Mouse (Mus musculus) neural tube, embryonic 14.5 days (tissue): ENCODE measurements at regions not wholly inside any gene's neighbourhood (a gene's known extent, or its start where the extent isn't known, plus 50 kb on each side); places are given as distances from the start of the nearest gene placed in this dataset.
A peak's percentile ranks its signal among the peaks of the same experiment; 100 is the strongest.

Experiments used
- ATAC-seq: fragments of 200-750 bp; cut with Nextera tagmentation; 2 replicates; pipeline ENCODE4 v1.8.0; 2017; ENCODE audit warnings: low read depth, mild to moderate bottlenecking, moderate TSS enrichment, moderate library complexity
- H3K27ac ChIP-seq: fragments of 300-500 bp; sonication (generic); 2 replicates; pipeline ENCODE4 v1.5.1; 2014; ENCODE audit warnings: low read depth, mild to moderate bottlenecking, control low read depth, low read length, moderate library complexity, mixed read lengths
- H3K27me3 ChIP-seq: fragments of 300-500 bp; sonication (generic); 2 replicates; pipeline ENCODE4 v1.6.1; 2014; ENCODE audit warnings: low read length; ENCODE audit not compliant: control insufficient read depth, insufficient read depth
- H3K36me3 ChIP-seq: fragments of 300-500 bp; sonication (generic); 2 replicates; pipeline ENCODE4 v1.6.1; 2014; ENCODE audit warnings: low read length, mixed read lengths; ENCODE audit not compliant: control insufficient read depth, insufficient read depth
- H3K4me1 ChIP-seq: fragments of 300-500 bp; sonication (generic); 2 replicates; pipeline ENCODE4 v1.6.1; 2014; ENCODE audit warnings: low read length; ENCODE audit not compliant: control insufficient read depth, insufficient read depth
- H3K4me2 ChIP-seq: fragments of 300-500 bp; sonication (generic); 2 replicates; pipeline ENCODE4 v1.6.1; 2014; ENCODE audit warnings: mild to moderate bottlenecking, low read depth, low read length, control low read depth
- H3K4me3 ChIP-seq: fragments of 300-500 bp; sonication (generic); 2 replicates; pipeline ENCODE4 v1.5.1; 2014; ENCODE audit warnings: low read depth, low read length, control low read depth, mixed read lengths
- H3K9ac ChIP-seq: fragments of 300-500 bp; sonication (generic); replicated peaks from 2 replicates; pipeline ENCODE4 v1.6.1; 2014; ENCODE audit warnings: low read depth, mild to moderate bottlenecking, control low read depth, low read length, mixed read lengths
- H3K9me3 ChIP-seq: fragments of 300-500 bp; sonication (generic); 2 replicates; pipeline ENCODE4 v1.6.1; 2016; ENCODE audit warnings: low read length; ENCODE audit not compliant: control insufficient read depth
- WGBS: fragments of 180-500 bp; shearing (Covaris S2); extraction: QIAGEN DNeasy Blood & Tissue Kit; methylation state at CpG from one replicate; pipeline ENCODE4 v1.1.7; 2014; 5-methylcytosine and 5-hydroxymethylcytosine counted together

- peaks cover 4% of the 10 kb centered on the region for H3K4me1 ChIP-seq
- H3K27me3 ChIP-seq = no peaks in the 10 kb centered on the region
- H3K4me3 ChIP-seq = no peak overlapping the region
- 0% methylated on average over 4 of the region's 4 CpGs for WGBS
- no peaks in the 10 kb centered on the region for H3K36me3 ChIP-seq
- H3K9ac ChIP-seq = no peak overlapping the region
- peak overlapping the region; percentile 55; the same call in 1 of the 2 replicates for H3K27ac ChIP-seq
- ATAC-seq = peak; percentile 67
- no peaks in the 10 kb centered on the region for H3K9me3 ChIP-seq
- H3K4me2 ChIP-seq = peak overlapping the region; percentile 56; the same call in 1 of the 2 replicates
Measured at GRCm38 (mm10) chr3:18623831-18624304, 675.7 kb downstream of the Cypt12 start.

GRCm38 (mm10) chr3:18624381-18625145 is 676.4 kb downstream of the Cypt12 start:
- no peaks in the 10 kb centered on the region for H3K36me3 ChIP-seq
- ATAC-seq = peak; percentile 18; the same call in 1 of the 2 replicates
- H3K9ac ChIP-seq = no peak overlapping the region; the same call in 1 of the 2 replicates
- no peaks in the 10 kb centered on the region for H3K9me3 ChIP-seq
- H3K27me3 ChIP-seq = no peaks in the 10 kb centered on the region
- peak overlapping the region; percentile 31; the same call in 1 of the 2 replicates for H3K4me3 ChIP-seq
- H3K4me2 ChIP-seq = peak overlapping the region; percentile 56
- WGBS = 6% methylated on average over 10 of the region's 10 CpGs
- H3K4me1 ChIP-seq = peaks cover 4% of the 10 kb centered on the region
- H3K27ac ChIP-seq = peak overlapping the region; percentile 62

- H3K27me3 ChIP-seq = no peaks in the 10 kb centered on the region
- peak overlapping the region; percentile 39 for H3K9ac ChIP-seq
- H3K4me1 ChIP-seq = peaks cover 4% of the 10 kb centered on the region
- 2% methylated on average over 32 of the region's 32 CpGs for WGBS
- no peaks in the 10 kb centered on the region for H3K36me3 ChIP-seq
- peak overlapping the region; percentile 62 for H3K27ac ChIP-seq
- H3K9me3 ChIP-seq = no peaks in the 10 kb centered on the region
- H3K4me2 ChIP-seq = peak overlapping the region; percentile 56
- peak; percentile 90 for ATAC-seq
- peak overlapping the region; percentile 31 for H3K4me3 ChIP-seq
Measured at GRCm38 (mm10) chr3:18625395-18626328, 677.5 kb downstream of the Cypt12 start.

GRCm38 (mm10) chr3:18626375-18626774 is 678.2 kb downstream of the Cypt12 start:
- Histone ChIP-seq H3K9me3 (no peaks in the 10 kb centered on the region), H3K4me2 (peak overlapping the region; percentile 56), H3K4me1 (peaks cover 4% of the 10 kb centered on the region), H3K9ac (no peak overlapping the region), H3K27me3 (no peaks in the 10 kb centered on the region), H3K36me3 (no peaks in the 10 kb centered on the region), H3K4me3 (no peak overlapping the region; the same call in 1 of the 2 replicates), H3K27ac (no peak overlapping the region)
- 48% methylated on average over 6 of the region's 6 CpGs for WGBS
- no peak for ATAC-seq

GRCm38 (mm10) chr3:18626820-18627219 is 678.6 kb downstream of the Cypt12 start:
- no peaks in the 10 kb centered on the region for H3K9me3 ChIP-seq
- H3K36me3 ChIP-seq = no peaks in the 10 kb centered on the region
- no peak overlapping the region for H3K4me2 ChIP-seq
- no peaks in the 10 kb centered on the region for H3K27me3 ChIP-seq
- no peak overlapping the region for H3K27ac ChIP-seq
- no peak for ATAC-seq
- H3K9ac ChIP-seq = no peak overlapping the region
- no peak overlapping the region for H3K4me3 ChIP-seq
- WGBS = 44% methylated on average over 2 of the region's 2 CpGs
- peaks cover 4% of the 10 kb centered on the region for H3K4me1 ChIP-seq

GRCm38 (mm10) chr3:18629233-18629632 is 681.0 kb downstream of the Cypt12 start:
- ATAC-seq = no peak
- no peak overlapping the region for H3K27ac ChIP-seq

GRCm38 (mm10) chr3:18631601-18632000 is 683.4 kb downstream of the Cypt12 start:
- no peak for ATAC-seq
- H3K27me3 ChIP-seq = no peaks in the 10 kb centered on the region
- no peaks in the 10 kb centered on the region for H3K36me3 ChIP-seq
- no peak overlapping the region for H3K4me2 ChIP-seq
- no peak overlapping the region for H3K4me3 ChIP-seq
- H3K9me3 ChIP-seq = no peaks in the 10 kb centered on the region
- no peaks in the 10 kb centered on the region for H3K4me1 ChIP-seq
- 95% methylated on average over 1 of the region's 1 CpGs for WGBS
- no peak overlapping the region for H3K9ac ChIP-seq
- H3K27ac ChIP-seq = no peak overlapping the region

More at GRCm38 (mm10) chr3:18629233-18629632, 681.0 kb downstream of the Cypt12 start:
- Histone ChIP-seq H3K4me1 (peaks cover 4% of the 10 kb centered on the region), H3K4me3 (no peak overlapping the region), H3K9me3 (no peaks in the 10 kb centered on the region), H3K27me3 (no peaks in the 10 kb centered on the region), H3K9ac (no peak overlapping the region), H3K4me2 (no peak overlapping the region), H3K36me3 (no peaks in the 10 kb centered on the region)
- WGBS = 96% methylated on average over 2 of the region's 2 CpGs

- Histone ChIP-seq H3K9me3 (no peaks in the 10 kb centered on the region), H3K27ac (no peak overlapping the region), H3K4me3 (no peak overlapping the region), H3K4me2 (no peak overlapping the region), H3K36me3 (no peaks in the 10 kb centered on the region), H3K27me3 (no peaks in the 10 kb centered on the region), H3K4me1 (no peaks in the 10 kb centered on the region), H3K9ac (no peak overlapping the region)
- no peak for ATAC-seq
Measured at GRCm38 (mm10) chr3:18634855-18635254, 686.6 kb downstream of the Cypt12 start.
